Mouse (Mus musculus): ENCODE results near the gene Apoh.

DNA sequence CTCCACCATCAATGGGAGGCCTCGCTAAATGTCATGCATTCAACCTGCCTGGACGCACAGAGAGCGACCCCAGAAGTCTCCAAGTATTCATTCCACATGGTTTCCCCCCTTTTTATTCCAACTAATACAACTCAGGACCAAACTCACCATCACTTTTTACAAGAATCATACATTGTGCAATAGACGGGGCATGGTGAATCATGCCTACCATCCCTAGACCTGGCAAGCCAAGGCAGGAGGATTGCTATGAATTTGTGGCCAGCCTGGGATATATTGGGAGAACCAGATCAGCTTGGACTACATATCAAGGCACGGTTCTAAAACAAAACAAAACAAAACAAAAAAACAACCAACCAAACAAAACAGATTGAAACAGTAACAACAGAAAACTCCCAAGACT, 19.8 kb downstream of the Apoh start:
- no peak for TF ChIP-seq CTCF (IDR thresholded peaks at IDR 0.05; ENCODE audit: borderline replicate concordance, extremely low read depth, insufficient read depth, insufficient read length)
- no peak for TF ChIP-seq POLR2A (IDR thresholded peaks at IDR 0.05; ENCODE audit: borderline replicate concordance, extremely low read depth, insufficient read depth, insufficient read length, poor library complexity, severe bottlenecking)
